Mouse (Mus musculus): ENCODE data around the gene Chst3.

Gene Chst3

GRCm38 (mm10) chr10:60218591-60219499 is at the start of gene Chst3:
Gene Chst3, minus strand, starts transcription at chr10:60219260.
- TF ChIP-seq GATA4 (IDR thresholded peaks at IDR 0.05; ENCODE audit: insufficient replicate concordance, low read length), result no peak

GRCm38 (mm10) chr10:60268738-60269137 is 49.7 kb upstream of the Chst3 start:
- no peak for TF ChIP-seq GATA4 (IDR thresholded peaks at IDR 0.05; ENCODE audit: insufficient replicate concordance, low read length)

GRCm38 (mm10) chr10:60266842-60267401 is 47.9 kb upstream of the Chst3 start:
- no peak for TF ChIP-seq GATA4 (IDR thresholded peaks at IDR 0.05; ENCODE audit: insufficient replicate concordance, low read length)

GRCm38 (mm10) chr10:60265252-60265651 is 46.2 kb upstream of the Chst3 start:
- TF ChIP-seq GATA4 (IDR thresholded peaks at IDR 0.05; ENCODE audit: insufficient replicate concordance, low read length), result peak; percentile 28; the same call in 1 of the 2 replicates

GRCm38 (mm10) chr10:60263351-60263750 is 44.3 kb upstream of the Chst3 start:
- no peak for TF ChIP-seq GATA4 (IDR thresholded peaks at IDR 0.05; ENCODE audit: insufficient replicate concordance, low read length)

- peak; percentile 39; the same call in 1 of the 2 replicates for TF ChIP-seq GATA4 (IDR thresholded peaks at IDR 0.05; ENCODE audit: insufficient replicate concordance, low read length)
Measured at GRCm38 (mm10) chr10:60262386-60262785, 43.3 kb upstream of the Chst3 start.

- TF ChIP-seq GATA4 (IDR thresholded peaks at IDR 0.05; ENCODE audit: insufficient replicate concordance, low read length), result no peak
Measured at GRCm38 (mm10) chr10:60261530-60261929, 42.5 kb upstream of the Chst3 start.

- TF ChIP-seq GATA4 (IDR thresholded peaks at IDR 0.05; ENCODE audit: insufficient replicate concordance, low read length), result no peak
Measured at GRCm38 (mm10) chr10:60260557-60261294, 41.7 kb upstream of the Chst3 start.

GRCm38 (mm10) chr10:60257261-60257825 is 38.3 kb upstream of the Chst3 start:
- no peak for TF ChIP-seq GATA4 (IDR thresholded peaks at IDR 0.05; ENCODE audit: insufficient replicate concordance, low read length)

GRCm38 (mm10) chr10:60256088-60256487 is 37.0 kb upstream of the Chst3 start:
- TF ChIP-seq GATA4 (IDR thresholded peaks at IDR 0.05; ENCODE audit: insufficient replicate concordance, low read length), result no peak

GRCm38 (mm10) chr10:60252606-60253005 is 33.5 kb upstream of the Chst3 start:
- TF ChIP-seq GATA4 (IDR thresholded peaks at IDR 0.05; ENCODE audit: insufficient replicate concordance, low read length), result no peak

GRCm38 (mm10) chr10:60252187-60252586 is 33.1 kb upstream of the Chst3 start:
- TF ChIP-seq GATA4 (IDR thresholded peaks at IDR 0.05; ENCODE audit: insufficient replicate concordance, low read length), result no peak

GRCm38 (mm10) chr10:60250426-60250965 is 31.4 kb upstream of the Chst3 start:
- TF ChIP-seq GATA4 (IDR thresholded peaks at IDR 0.05; ENCODE audit: insufficient replicate concordance, low read length), result no peak

GRCm38 (mm10) chr10:60246519-60246918 is 27.5 kb upstream of the Chst3 start:
- TF ChIP-seq GATA4 (IDR thresholded peaks at IDR 0.05; ENCODE audit: insufficient replicate concordance, low read length), result no peak

- TF ChIP-seq GATA4 (IDR thresholded peaks at IDR 0.05; ENCODE audit: insufficient replicate concordance, low read length), result no peak
Measured at GRCm38 (mm10) chr10:60245635-60246034, 26.6 kb upstream of the Chst3 start.
